Mouse (Mus musculus): ENCODE measurements around the gene Gpt2. TPM values are rescaled to one million over a fixed set of nuclear protein-coding genes. Genes with fewer than 3 reads are reported as not detected.

Gpt2 gene
- polyA plus RNA-seq, 1 experiment from 2014 or later = 25.9 TPM

DNA sequence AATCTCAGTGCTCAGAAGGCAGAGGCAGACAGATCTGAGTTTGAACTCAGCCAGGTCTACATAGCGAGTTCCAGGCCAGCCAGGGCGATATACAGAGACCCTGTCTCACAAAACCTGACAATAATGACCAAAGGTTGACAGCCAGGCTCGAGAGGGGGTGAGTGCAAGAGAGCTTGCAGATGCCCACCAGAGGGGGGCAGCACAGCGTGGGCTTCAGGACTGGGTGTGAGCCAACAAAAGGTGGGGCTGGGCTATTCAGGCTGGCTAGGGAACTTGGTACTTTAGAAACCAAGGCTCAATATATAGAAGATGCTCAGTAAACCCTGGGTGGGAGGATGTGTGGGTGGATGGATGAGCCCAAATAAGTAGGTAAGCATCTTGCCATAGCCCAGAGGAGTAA is 16.3 kb downstream of the Gpt2 start:
- 82% methylated on average over 4 of the region's 4 CpGs for WGBS

GRCm38 (mm10) chr8:85512234-85512633 is 19.9 kb downstream of the Gpt2 start:
- H3K9ac ChIP-seq = no peak overlapping the region
- no peak overlapping the region for H3K4me2 ChIP-seq
- H3K9me3 ChIP-seq = no peaks in the 10 kb centered on the region
- no peak for ATAC-seq (ENCODE audit: insufficient read depth, low FRiP score, low read depth)
- no peak overlapping the region for H3K4me3 ChIP-seq (replicated peaks)
- peaks cover 3% of the 10 kb centered on the region; the same call in 1 of the 2 replicates for H3K36me3 ChIP-seq
- no peak overlapping the region for H3K27ac ChIP-seq
- 89% methylated on average over 8 of the region's 8 CpGs for WGBS
- H3K27me3 ChIP-seq (replicated peaks) = no peaks in the 10 kb centered on the region
- H3K4me1 ChIP-seq = no peaks in the 10 kb centered on the region

More for the DNA sequence above, 16.3 kb downstream of the Gpt2 start:
- Histone ChIP-seq H3K27me3 (replicated peaks) (no peaks in the 10 kb centered on the region), H3K9ac (no peak overlapping the region), H3K4me3 (replicated peaks) (no peak overlapping the region), H3K4me1 (no peaks in the 10 kb centered on the region), H3K27ac (no peak overlapping the region), H3K36me3 (peaks cover 6% of the 10 kb centered on the region; the same call in 1 of the 2 replicates), H3K9me3 (no peaks in the 10 kb centered on the region), H3K4me2 (no peak overlapping the region)
- no peak for ATAC-seq (ENCODE audit: insufficient read depth, low FRiP score, low read depth)

- H3K9me3 ChIP-seq = no peaks in the 10 kb centered on the region
- no peak overlapping the region for H3K4me2 ChIP-seq
- H3K36me3 ChIP-seq = peaks cover 5% of the 10 kb centered on the region
- 84% methylated on average over 4 of the region's 4 CpGs for WGBS
- no peak overlapping the region for H3K27ac ChIP-seq
- ATAC-seq (ENCODE audit: insufficient read depth, low FRiP score, low read depth) = no peak
- no peaks in the 10 kb centered on the region for H3K4me1 ChIP-seq
- H3K27me3 ChIP-seq (replicated peaks) = no peaks in the 10 kb centered on the region
- H3K9ac ChIP-seq = no peak overlapping the region
- H3K4me3 ChIP-seq (replicated peaks) = no peak overlapping the region
Observed at GRCm38 (mm10) chr8:85513283-85513682, 20.9 kb downstream of the Gpt2 start.

DNA sequence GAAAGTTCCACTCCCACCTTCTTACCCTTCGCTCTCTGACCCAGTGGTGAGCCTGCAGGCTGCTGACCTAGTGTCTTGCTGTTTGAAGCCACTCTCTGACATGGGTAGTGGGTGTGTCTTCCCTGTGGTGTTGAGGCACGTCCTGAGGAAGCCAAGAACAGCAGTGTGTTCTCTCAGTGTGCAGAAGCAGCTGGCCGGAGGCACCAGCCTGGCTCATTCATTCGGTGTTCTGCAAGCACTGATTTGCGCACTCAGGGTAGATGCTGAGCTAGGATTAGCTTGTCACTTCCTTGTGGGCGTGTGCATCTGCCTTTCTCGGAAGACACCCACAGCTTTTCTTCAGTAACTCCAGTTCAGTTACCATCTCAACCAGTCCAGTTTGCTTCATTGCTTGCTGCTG is 23.0 kb downstream of the Gpt2 start:
- no peak for ATAC-seq (ENCODE audit: insufficient read depth, low FRiP score, low read depth)
- Histone ChIP-seq H3K27ac (no peak overlapping the region), H3K9me3 (no peaks in the 10 kb centered on the region), H3K4me3 (replicated peaks) (no peak overlapping the region), H3K36me3 (peaks cover 8% of the 10 kb centered on the region), H3K27me3 (replicated peaks) (no peaks in the 10 kb centered on the region), H3K9ac (no peak overlapping the region), H3K4me2 (no peak overlapping the region), H3K4me1 (no peaks in the 10 kb centered on the region)
- 73% methylated on average over 7 of the region's 7 CpGs for WGBS

GRCm38 (mm10) chr8:85517336-85517735 is 25.0 kb downstream of the Gpt2 start:
- H3K4me3 ChIP-seq (replicated peaks) = no peak overlapping the region
- no peak for ATAC-seq (ENCODE audit: insufficient read depth, low FRiP score, low read depth)
- H3K9me3 ChIP-seq = no peaks in the 10 kb centered on the region
- no peak overlapping the region for H3K9ac ChIP-seq
- H3K4me1 ChIP-seq = no peaks in the 10 kb centered on the region
- no peaks in the 10 kb centered on the region for H3K27me3 ChIP-seq (replicated peaks)
- H3K4me2 ChIP-seq = no peak overlapping the region
- H3K36me3 ChIP-seq = peaks cover 20% of the 10 kb centered on the region
- no peak overlapping the region for H3K27ac ChIP-seq
- 80% methylated on average over 4 of the region's 4 CpGs for WGBS

GRCm38 (mm10) chr8:85517956-85518355 is 25.6 kb downstream of the Gpt2 start:
- ATAC-seq (ENCODE audit: insufficient read depth, low FRiP score, low read depth) = no peak
- Histone ChIP-seq H3K9me3 (no peaks in the 10 kb centered on the region), H3K27ac (no peak overlapping the region), H3K4me3 (replicated peaks) (no peak overlapping the region), H3K36me3 (peaks cover 20% of the 10 kb centered on the region), H3K9ac (no peak overlapping the region), H3K4me2 (no peak overlapping the region), H3K4me1 (no peaks in the 10 kb centered on the region), H3K27me3 (replicated peaks) (no peaks in the 10 kb centered on the region)
- 91% methylated on average over 10 of the region's 10 CpGs for WGBS

GRCm38 (mm10) chr8:85520586-85520985 is 28.2 kb downstream of the Gpt2 start:
- Histone ChIP-seq H3K9ac (no peak overlapping the region), H3K4me1 (no peaks in the 10 kb centered on the region), H3K4me3 (replicated peaks) (no peak overlapping the region), H3K9me3 (no peaks in the 10 kb centered on the region), H3K27ac (no peak overlapping the region), H3K36me3 (peaks cover 27% of the 10 kb centered on the region), H3K4me2 (no peak overlapping the region), H3K27me3 (replicated peaks) (no peaks in the 10 kb centered on the region)
- WGBS = 90% methylated on average over 4 of the region's 4 CpGs
- no peak for ATAC-seq (ENCODE audit: insufficient read depth, low FRiP score, low read depth)

GRCm38 (mm10) chr8:85521332-85521731 is 29.0 kb downstream of the Gpt2 start:
- no peaks in the 10 kb centered on the region for H3K27me3 ChIP-seq (replicated peaks)
- H3K9ac ChIP-seq = no peak overlapping the region
- 94% methylated on average over 8 of the region's 8 CpGs for WGBS
- H3K4me2 ChIP-seq = no peak overlapping the region
- no peak overlapping the region for H3K4me3 ChIP-seq (replicated peaks)
- H3K36me3 ChIP-seq = peaks cover 27% of the 10 kb centered on the region
- no peak overlapping the region for H3K27ac ChIP-seq
- H3K9me3 ChIP-seq = no peaks in the 10 kb centered on the region
- ATAC-seq (ENCODE audit: insufficient read depth, low FRiP score, low read depth) = no peak
- H3K4me1 ChIP-seq = no peaks in the 10 kb centered on the region

- Histone ChIP-seq H3K36me3 (peaks cover 23% of the 10 kb centered on the region), H3K27ac (no peak overlapping the region), H3K27me3 (replicated peaks) (no peaks in the 10 kb centered on the region), H3K4me3 (replicated peaks) (no peak overlapping the region), H3K9ac (no peak overlapping the region), H3K4me2 (no peak overlapping the region), H3K4me1 (no peaks in the 10 kb centered on the region), H3K9me3 (no peaks in the 10 kb centered on the region)
- WGBS = 96% methylated on average over 7 of the region's 7 CpGs
- no peak for ATAC-seq (ENCODE audit: insufficient read depth, low FRiP score, low read depth)
Observed at GRCm38 (mm10) chr8:85524086-85524485, 31.7 kb downstream of the Gpt2 start.

GRCm38 (mm10) chr8:85526105-85526504 is 33.7 kb downstream of the Gpt2 start:
- Histone ChIP-seq H3K9me3 (no peaks in the 10 kb centered on the region), H3K27me3 (replicated peaks) (no peaks in the 10 kb centered on the region), H3K4me1 (no peaks in the 10 kb centered on the region), H3K27ac (no peak overlapping the region), H3K36me3 (peaks cover 22% of the 10 kb centered on the region), H3K4me2 (no peak overlapping the region), H3K4me3 (replicated peaks) (no peak overlapping the region), H3K9ac (no peak overlapping the region)
- ATAC-seq (ENCODE audit: insufficient read depth, low FRiP score, low read depth) = no peak
- whole genome bisulfite sequencing = 30% methylated on average over 6 of the region's 6 CpGs

- Histone ChIP-seq H3K4me2 (no peak overlapping the region), H3K36me3 (peaks cover 7% of the 10 kb centered on the region), H3K27me3 (replicated peaks) (no peaks in the 10 kb centered on the region), H3K9ac (no peak overlapping the region), H3K4me3 (replicated peaks) (no peak overlapping the region), H3K4me1 (no peaks in the 10 kb centered on the region), H3K9me3 (no peaks in the 10 kb centered on the region), H3K27ac (no peak overlapping the region)
- WGBS = 64% methylated on average over 3 of the region's 3 CpGs
- no peak for ATAC-seq (ENCODE audit: insufficient read depth, low FRiP score, low read depth)
Observed at GRCm38 (mm10) chr8:85528959-85529358, 36.6 kb downstream of the Gpt2 start.

DNA sequence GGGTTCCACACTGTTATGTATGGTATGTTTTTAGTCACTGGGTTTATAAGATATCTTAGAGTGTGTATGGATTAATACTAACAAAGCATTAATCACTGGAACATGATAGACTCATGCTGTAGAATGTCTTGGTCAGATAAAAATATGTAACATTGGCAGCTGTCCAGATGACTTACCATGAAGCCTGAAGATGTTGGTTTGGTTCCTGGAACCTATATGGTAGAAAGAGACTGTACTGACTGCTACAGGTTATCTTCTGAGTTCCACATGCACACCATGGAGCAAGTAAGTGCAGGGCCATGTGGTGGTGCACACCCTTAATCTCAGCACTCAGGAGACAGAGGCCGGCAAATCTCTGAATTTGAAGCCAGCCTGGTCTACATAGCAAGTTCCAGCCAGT is 38.3 kb downstream of the Gpt2 start:
- Histone ChIP-seq H3K27ac (no peak overlapping the region), H3K9ac (no peak overlapping the region), H3K4me1 (no peaks in the 10 kb centered on the region), H3K27me3 (replicated peaks) (no peaks in the 10 kb centered on the region), H3K9me3 (no peaks in the 10 kb centered on the region), H3K36me3 (0 out of 2 replicates have a peak, but pooled peaks cover 6% of the 10 kb centered on the region), H3K4me2 (no peak overlapping the region), H3K4me3 (replicated peaks) (no peak overlapping the region)
- no peak for ATAC-seq (ENCODE audit: insufficient read depth, low FRiP score, low read depth)
- 85% methylated on average over 1 of the region's 1 CpGs for WGBS

- H3K9ac ChIP-seq = no peak overlapping the region
- no peak for ATAC-seq (ENCODE audit: insufficient read depth, low FRiP score, low read depth)
- no peak overlapping the region for H3K4me3 ChIP-seq (replicated peaks)
- H3K4me2 ChIP-seq = no peak overlapping the region
- no peaks in the 10 kb centered on the region for H3K27me3 ChIP-seq (replicated peaks)
- H3K27ac ChIP-seq = no peak overlapping the region
- no peaks in the 10 kb centered on the region for H3K9me3 ChIP-seq
- H3K36me3 ChIP-seq = 0 out of 2 replicates have a peak, but pooled peaks cover 7% of the 10 kb centered on the region
- no peaks in the 10 kb centered on the region for H3K4me1 ChIP-seq
- WGBS = 79% methylated on average over 3 of the region's 3 CpGs
Observed at GRCm38 (mm10) chr8:85531471-85531870, 39.1 kb downstream of the Gpt2 start.
